Mouse (Mus musculus) ovary, postnatal 36 days (tissue): ENCODE measurements around the gene B3gat3.
A peak's percentile ranks its signal among the peaks of the same experiment; 100 is the strongest.
"Not testable (repeated sequence)": the region's sequence is repeated elsewhere in the genome, so short reads cannot be mapped to it uniquely, and the experiment has no call there.

ENCODE experiments used
- DNase-seq: peaks from one replicate; pipeline ENCODE4 v3.0.0; 2022; ENCODE audit warnings: low spot score, mixed read lengths

B3gat3 gene

DNA sequence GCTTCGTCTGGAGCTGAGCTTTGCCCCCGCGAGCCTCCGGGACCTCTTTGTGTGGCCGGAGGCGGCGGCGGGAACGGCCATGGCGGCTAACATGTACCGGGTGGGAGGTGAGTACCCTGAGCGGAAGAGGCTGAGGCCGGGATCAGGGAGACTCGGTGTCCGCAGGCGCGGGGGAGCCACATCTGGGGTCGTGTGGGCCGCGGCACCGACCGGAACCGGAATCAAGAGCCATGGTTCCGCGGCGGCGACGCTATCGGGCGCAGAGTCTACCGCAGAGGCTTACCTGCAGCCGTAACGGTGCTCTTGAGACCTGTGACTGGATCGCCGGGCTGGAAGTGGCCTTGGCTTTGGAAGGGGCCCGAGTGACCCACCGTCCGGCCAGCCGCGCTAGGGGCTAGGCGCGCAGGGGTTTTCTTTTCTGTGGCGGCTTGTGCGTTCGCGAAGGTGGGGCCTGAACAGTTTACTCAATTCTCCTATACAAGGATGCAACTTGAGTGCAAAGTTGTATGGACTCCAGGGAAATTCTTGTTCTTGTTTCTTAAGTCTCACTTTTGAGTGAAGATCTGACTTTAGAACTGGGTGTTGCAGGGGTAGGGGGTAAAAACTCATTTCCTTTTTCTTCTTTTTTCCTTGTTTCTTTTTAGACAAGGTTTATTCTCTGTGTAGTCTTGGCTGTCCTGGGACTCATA lies 22.2 kb downstream of the B3gat3 start:
- DNase-seq: no peak

DNA sequence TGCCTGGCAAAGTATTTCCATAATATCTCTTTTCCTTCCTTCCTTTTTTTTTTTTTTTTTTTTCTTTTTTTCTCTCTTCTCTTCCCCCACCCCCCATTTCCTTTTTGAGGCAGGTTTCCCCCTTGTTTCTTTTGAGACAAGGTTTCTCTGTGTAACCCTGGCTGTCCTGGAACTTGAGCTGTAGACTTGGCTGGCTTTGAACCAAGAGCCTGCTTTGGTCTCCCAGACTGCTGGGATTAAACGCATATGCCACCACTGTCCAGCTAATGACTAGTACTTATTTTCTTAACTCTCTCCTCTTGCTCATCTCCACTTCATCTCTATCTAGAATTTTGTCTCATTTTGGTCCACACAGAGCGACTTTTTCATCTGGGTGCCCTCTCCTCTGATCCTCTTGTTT lies 22.9 kb downstream of the B3gat3 start:
- DNase-seq: no peak

DNA sequence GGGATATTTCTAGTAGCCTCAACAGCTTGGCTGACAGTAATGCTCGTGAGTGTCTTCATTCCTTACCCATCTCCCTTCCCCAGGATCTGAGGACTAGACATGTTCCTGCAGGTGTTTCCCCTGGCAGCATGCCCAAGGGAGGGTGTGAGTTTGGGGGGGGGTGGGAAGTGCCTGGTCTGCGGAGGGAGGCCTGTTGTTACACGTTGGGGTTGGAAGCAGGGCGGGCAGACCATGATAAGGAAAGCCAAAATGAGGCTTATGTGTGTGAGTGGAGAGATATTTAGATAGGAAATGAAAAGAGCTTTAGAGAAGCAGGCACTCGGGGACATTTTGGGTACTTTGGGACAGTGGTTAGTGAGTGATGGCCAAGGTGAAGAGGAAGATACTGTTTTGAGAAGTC lies 23.9 kb downstream of the B3gat3 start:
- DNase-seq: no peak

DNA sequence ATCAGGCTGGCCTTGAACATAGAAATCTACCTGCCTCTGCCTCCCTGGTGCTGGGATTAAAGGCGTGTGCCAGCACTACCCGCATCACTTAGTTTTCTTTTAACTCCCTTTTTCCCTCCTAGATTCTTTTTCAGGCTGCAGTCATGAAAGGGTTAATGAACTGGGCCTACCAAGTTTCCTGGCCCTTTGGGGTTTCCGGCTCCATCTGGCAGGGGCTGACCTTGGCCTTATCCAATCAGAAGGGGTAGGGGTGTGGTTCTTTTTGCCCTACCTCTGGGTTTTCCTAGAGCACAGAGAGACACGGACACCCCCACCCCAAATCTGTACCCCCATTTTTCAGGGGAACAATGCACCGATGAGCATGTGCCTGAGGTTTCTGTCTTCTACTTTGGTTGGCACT lies 24.6 kb downstream of the B3gat3 start:
- peak; percentile 68 for DNase-seq

DNA sequence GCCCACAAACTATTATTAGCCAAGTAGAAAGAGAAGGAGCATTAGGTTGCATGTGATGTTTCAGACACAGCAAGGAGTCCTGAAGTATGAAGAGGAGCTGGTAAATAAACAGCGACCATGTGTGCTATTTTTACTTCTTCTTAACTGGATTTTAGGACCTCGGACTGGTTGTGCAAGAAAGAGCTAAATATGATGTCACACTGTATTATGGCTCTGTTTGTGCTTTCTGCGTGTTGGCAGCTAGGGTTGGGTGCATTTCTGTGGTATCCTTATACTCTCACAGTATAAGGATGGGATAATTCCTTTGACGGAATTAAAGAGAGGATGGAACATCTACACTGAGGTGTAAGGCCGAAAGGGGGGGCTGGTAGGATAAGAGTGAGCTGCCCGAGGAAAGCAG lies 25.1 kb downstream of the B3gat3 start:
- no peak for DNase-seq

DNA sequence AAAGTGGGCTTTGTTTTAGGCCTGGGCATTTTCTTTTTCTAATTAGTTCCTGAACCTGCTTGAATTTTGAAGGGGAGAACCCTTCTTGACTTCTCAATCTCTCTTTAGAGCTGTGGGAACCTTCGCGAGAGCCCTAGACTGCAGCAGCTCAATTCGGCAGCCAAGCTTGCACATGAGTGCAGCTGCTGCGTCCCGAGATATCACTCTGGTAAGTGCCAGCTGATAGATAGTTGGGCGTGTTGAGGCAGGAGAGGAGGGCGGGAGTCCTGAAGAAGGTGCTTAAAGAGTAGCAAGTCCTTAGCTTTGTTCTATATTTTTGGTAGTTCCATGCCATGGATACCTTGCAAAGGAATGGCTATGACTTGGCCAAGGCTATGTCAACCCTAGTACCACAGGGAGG lies 26.8 kb downstream of the B3gat3 start:
- DNase-seq: no peak

DNA sequence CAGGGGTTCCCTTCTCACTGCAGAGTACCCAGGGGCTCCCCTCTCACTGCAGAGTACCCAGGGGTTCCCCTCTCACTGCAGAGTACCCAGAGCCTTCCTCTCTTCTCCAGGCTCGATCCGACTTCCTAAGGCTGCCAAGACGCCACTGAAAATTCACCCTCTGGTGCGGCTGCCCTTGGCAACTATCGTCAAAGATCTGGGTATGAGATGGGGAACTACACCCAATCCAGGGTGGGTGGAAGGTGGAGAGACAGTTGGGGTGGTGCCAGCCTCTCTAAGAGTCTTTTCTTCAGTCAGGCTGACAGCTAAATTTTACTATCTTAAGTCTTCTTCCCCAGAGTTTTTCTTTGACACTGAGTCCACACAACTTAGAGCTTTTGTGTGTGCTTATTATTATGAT lies 30.0 kb downstream of the B3gat3 start:
- DNase-seq: no peak

DNA sequence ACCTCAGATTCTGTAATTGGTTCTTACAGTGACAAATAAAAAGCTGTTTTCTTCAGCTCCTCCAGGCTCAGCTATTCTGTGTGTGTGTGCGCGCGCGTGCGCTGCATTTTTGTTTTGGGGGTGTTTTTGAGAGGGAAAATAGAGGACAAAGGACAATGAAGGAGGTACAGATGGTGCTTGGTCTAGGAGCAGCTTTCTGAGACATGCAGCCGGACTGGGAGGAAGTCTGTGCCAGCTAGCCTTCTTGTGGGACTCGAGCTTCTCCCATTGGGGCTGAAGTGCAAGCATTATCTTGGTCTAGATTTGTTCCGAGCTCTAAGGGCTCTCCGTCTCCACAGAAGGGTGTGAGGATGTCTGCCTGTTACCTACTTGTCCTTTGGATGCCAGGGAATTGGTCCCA lies 32.1 kb downstream of the B3gat3 start:
- DNase-seq: no peak

DNA sequence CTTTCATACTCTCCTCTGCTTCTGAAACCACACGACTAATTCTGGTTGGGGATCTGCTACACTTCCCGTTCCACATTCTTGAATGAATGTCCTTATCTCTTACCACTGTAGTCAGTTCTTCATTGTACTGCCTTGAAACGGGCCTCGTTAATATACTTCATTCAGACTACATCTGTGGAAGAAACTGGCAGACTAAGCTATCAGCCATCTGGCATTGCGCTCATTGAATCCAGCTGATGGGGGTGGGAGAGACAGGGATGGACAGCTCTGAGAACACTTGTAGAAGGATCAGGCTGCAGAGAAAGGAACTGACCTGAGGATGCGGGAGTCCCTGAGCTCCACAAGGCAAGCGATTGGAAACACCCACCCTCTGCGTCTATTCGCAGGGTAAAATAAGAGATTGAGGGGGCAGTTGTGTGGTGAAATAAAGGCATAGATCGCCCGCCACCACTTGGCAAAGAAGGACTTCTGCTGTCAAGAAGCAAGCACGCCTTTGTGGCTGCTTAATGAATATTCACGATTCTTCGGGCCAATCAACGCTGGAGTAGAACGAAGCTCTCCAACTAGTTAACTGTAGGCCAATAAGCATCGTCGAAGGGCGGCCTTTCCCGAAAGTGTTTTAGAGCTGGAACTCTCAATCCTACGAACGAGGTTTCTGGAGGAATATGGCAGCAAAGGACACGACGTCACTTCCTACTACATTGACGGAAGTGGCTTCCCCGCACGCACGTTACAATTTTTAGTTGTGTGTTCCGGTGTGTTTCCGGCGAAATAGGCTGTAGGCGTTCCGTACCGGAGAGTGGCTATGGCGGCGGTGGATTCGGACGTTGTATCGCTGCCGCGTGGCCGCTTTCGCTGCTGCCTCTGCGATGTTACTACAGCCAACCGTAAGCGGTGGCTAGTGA lies 33.2 kb downstream of the B3gat3 start, which contains the start of gene Tut1:
Gene Tut1 (plus strand): TSS at position 713 of the 905 bp plus-strand sequence.
- DNase-seq: peak; percentile 82

DNA sequence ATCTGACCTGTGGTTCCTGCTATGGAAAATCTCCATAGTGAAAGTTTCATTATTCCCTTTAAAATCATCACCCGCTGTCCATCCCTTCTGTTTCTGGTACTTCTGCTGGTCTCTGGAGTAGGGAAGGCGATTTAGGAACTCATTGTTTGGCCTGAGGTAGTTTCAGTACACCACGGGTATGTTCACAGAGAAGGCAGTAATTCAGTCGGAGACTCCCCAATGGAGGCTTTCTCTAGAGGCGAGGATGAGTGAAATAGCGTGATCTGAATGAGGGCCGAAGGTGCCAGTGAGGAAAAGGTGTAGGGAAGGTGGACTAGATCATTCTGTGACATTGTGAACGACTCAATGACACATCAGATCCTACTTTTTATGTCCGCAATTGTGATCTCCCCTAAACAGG lies 34.0 kb downstream of the B3gat3 start:
- no peak for DNase-seq

DNA sequence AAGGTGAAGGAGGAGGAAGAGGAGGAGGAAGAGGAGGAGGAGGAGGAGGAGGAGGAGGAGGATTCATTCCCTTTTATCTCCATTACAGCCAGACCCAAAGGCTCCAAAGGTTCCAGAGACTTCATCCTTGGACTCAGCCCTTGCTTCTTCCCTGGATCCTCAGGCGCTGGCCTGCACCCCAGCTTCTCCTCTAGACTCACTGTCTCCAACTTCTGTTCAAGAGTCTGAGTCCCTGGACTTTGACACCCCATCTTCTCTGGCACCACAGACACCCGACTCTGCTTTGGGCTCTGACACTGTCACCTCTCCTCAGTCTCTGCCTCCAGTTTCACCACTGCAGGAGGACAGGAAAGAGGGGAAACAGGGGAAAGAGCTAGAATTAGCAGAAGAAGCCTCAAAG lies 42.1 kb downstream of the B3gat3 start:
- no peak for DNase-seq

DNA sequence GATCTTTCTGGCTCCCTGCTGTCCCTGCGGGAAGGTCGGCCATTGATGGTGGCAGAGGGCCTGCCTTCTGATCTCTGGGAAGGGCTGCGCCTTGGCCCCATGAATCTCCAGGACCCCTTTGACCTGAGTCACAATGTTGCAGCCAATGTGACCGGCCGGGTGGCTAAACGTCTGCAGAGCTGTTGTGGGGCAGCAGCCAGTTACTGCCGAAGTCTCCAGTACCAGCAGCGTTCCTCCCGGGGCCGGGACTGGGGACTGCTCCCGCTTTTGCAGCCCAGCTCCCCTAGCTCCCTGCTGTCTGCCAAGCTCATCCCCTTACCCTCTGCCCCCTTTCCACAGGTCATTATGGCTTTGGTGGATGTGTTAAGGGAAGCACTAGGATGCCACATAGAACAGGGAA lies 44.9 kb downstream of the B3gat3 start:
- DNase-seq: no peak

DNA sequence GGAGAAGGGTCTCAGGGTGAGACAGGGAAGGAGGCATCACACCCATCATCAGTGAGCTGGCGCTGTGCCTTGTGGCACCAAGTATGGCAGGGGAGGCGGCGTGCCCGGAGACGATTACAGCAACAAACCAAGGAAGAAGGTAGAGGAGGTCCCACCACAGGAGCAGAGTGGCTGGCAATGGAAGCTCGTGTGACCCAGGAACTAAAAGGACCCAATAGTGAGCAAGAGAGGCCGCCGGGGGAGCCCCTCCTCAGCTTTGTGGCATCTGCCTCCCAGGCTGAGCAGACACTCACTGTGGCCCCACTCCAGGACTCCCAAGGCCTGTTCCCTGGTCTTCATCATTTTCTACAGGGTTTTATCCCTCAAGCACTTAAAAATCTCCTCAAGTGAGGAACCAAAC lies 45.6 kb downstream of the B3gat3 start:
- peak; percentile 52 for DNase-seq

DNA sequence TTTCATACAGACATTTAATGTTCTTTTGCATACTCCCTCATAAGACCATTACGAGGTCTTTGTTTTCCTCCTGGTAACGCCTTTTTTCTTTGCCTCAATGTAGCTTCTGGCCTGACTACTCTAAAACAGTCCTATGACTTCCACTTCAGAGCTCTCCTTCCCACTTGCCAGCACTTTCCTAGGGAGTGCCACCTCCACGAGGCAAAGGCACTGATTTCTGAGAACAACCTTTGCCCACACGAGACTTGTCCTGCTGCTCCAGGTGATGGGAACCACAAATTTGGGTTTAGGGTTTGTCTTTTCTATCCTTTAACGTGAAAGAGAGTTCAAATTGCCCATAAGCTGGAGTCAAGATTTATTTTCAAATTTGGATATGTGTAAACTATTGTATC lies 46.0 kb downstream of the B3gat3 start:
- DNase-seq: no peak

DNA sequence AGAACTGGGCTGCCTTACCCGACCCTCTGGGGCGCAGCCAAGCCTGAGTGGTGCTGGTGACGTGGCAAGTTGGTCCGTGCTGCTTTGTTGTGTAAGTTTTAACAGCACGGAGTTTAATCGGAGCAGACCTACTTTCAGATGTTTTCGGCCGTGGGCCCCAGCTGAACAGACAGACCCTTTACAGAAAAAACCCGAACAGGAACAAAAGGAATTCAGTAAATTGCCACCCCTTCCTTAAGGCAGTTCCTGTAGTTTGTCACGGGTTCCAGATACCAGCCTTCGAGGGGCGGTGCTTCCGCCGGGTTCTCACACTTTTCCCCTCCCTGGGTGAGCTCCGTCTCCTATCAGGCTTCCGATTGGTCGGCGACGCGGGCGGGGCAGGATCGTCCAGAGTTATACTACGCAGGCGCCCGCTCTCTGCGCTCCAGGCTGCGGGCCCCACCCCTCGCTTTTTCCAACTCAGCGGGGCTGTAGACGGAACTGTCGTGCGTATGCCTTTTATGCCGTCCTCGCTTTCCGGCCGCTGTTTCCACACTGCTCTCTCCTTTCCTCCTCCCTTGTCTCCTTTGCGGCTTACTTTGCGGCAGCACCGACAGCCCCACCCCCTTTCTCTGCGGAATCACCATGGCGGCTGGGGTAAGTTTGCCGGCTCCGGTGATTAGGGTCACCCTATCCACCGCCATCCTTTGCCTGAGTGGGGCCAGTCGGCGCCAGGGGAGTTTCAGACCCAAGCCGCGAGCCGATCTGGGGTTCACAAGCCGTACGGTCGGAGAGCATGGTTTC lies 46.6 kb downstream of the B3gat3 start, which contains the start of gene Eef1g:
Gene Eef1g (plus strand): TSS at position 452 of the 783 bp plus-strand sequence.
- DNase-seq: peak; percentile 98

DNA sequence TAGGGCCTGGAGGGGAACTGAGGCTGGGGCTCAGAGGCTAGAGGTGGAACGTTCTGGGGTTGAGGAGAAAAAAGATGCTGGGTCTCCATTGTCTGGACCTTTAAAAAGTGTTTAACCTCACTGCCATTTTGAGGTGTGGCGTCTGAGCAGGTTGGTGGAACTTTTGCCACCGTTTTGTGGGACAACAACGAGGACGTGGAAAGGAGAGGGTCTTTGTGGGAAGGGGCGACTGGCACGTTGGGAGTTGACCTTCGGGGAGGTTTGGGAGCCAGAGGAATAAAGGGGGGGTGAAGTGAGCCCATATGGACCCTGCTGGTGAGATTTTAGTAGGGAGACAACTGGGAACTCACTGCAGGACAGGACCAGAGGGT lies 47.2 kb downstream of the B3gat3 start:
- DNase-seq: no peak

DNA sequence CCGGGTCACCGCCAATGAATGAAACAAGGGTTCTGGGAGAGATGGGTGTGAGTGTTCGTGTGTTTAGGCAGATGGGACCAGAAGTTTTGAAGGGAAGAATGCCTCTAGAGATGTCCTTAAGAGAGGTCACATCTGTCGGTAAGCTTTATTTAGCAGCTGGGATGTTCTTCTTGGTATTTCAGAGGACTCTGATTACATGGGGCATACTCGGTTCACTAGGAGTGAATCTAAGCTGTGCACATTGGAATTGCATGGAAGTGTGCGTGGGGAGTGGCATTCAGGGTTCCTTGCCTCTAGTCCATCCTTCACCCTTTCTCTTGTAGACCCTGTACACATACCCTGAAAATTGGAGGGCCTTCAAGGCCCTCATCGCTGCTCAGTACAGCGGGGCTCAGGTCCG lies 47.7 kb downstream of the B3gat3 start:
- DNase-seq: no peak

DNA sequence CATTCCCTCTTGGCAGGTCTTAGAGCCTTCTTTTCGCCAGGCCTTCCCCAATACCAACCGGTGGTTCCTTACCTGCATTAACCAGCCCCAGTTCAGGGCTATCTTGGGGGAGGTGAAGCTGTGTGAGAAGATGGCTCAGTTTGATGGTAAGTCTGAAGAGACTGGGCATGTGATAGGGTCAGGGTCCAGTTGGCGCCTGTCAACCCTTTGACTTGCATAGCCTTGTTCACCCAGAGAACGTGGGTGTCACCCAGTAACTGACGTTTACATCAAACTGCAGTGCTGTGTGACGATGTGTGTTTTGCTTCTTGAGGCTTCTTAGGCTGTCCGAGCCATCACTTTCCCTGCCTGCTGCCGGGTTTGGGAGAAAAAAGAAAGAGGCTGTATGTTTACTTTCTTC lies 52.3 kb downstream of the B3gat3 start:
- DNase-seq: not testable (repeated sequence)

DNA sequence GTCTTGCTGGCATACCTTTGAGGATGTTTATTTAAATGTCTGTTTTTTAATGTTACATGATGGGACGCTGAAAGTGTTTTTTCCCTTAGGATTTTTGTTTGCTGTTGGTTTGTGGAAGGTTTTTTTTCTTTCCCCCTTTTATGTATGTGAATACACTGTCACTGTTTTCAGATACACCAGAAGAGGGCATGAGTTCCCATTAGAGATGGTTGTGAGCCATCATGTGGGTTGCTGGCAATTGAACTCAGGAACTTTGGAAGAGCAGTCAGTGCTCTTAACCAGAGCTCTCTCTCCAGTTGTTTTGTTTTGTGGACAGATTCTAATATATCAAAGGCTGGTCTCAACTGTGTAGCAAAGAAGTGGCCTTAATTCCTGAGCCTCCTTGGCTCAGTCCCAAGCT lies 54.5 kb downstream of the B3gat3 start:
- DNase-seq: no peak

DNA sequence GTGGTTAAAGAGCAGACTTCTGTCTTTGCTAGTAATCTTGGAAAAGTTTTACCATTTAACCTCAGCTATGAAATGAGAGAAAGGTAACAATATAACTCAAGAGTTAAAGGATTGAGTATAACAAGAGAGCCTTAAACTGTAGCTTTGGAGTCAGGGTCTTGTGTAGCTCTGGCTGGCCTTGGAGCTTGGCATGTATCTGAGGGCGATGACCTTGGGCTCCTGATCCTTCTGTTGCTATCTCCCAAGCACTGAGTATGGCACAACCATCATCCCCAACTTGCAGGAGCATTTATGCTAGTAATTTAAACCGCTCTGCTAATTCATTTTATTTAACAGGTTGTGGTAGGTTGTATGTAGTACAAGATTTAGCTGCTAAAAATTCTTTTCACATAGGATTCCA lies 55.3 kb downstream of the B3gat3 start:
- DNase-seq: no peak

DNA sequence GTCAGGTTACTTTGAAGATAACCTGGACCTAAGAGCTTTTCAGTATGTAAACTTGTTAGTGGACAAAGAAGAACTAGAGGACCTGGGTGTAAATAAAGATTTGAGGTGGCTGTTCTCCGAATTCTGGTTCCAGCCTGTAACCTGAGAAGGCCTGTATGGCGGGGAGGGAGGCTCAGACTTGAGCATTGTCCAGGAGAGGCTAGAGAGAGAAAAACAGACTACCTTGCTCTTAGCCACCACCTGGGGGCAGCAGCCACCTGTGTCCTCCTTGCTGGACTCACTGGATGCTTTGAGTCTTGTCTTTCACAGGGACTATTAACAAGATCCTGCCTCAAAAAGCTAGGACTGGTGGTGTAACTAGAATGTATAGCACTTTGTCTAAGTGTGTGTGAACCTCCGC lies 56.4 kb downstream of the B3gat3 start:
- peak; percentile 48 for DNase-seq
